Mouse (Mus musculus) hindbrain, embryonic 15.5 days (tissue): ENCODE data around the gene Nav1. TPM values are rescaled to one million over a fixed set of nuclear protein-coding genes. Genes with fewer than 3 reads are reported as not detected.

ENCODE experiments used
- ATAC-seq: fragments of 200-750 bp; cut with Nextera tagmentation; 2 replicates; pipeline ENCODE4 v1.8.0; 2017; ENCODE audit warnings: low read depth, moderate number of reproducible peaks, moderate TSS enrichment; ENCODE audit not compliant: low FRiP score
- H3K27ac ChIP-seq: fragments of 300-500 bp; sonication (generic); replicated peaks from 2 replicates; pipeline ENCODE4 v1.5.1; 2015; ENCODE audit warnings: mild to moderate bottlenecking, inconsistent platforms
- H3K27me3 ChIP-seq: fragments of 300-500 bp; sonication (generic); 2 replicates; pipeline ENCODE4 v1.6.1; 2015; ENCODE audit warnings: control low read depth, inconsistent platforms
- H3K36me3 ChIP-seq: fragments of 300-500 bp; sonication (generic); 2 replicates; pipeline ENCODE4 v1.6.1; 2015; ENCODE audit warnings: control low read depth, inconsistent platforms
- H3K4me1 ChIP-seq: fragments of 300-500 bp; sonication (generic); replicated peaks from 2 replicates; pipeline ENCODE4 v1.6.1; 2015; ENCODE audit warnings: control low read depth, inconsistent platforms
- H3K4me2 ChIP-seq: fragments of 300-500 bp; sonication (generic); 2 replicates; pipeline ENCODE4 v1.6.1; 2015; ENCODE audit warnings: moderate library complexity, mild to moderate bottlenecking, inconsistent platforms
- H3K4me3 ChIP-seq: fragments of 300-500 bp; sonication (generic); 2 replicates; pipeline ENCODE4 v1.5.1; 2015; ENCODE audit warnings: mild to moderate bottlenecking, inconsistent platforms
- H3K9ac ChIP-seq: fragments of 300-500 bp; sonication (generic); 2 replicates; pipeline ENCODE4 v1.6.1; 2015; ENCODE audit warnings: inconsistent platforms
- H3K9me3 ChIP-seq: fragments of 300-500 bp; sonication (generic); 2 replicates; pipeline ENCODE4 v1.6.1; 2016; ENCODE audit warnings: control low read depth, inconsistent platforms
- WGBS: fragments of 180-500 bp; shearing (Covaris S2); methylation state at CpG from one replicate; pipeline ENCODE4 v1.1.7; 2015; 5-methylcytosine and 5-hydroxymethylcytosine counted together
- polyA plus RNA-seq: library from polyadenylated mRNA; unstranded; fragments of >200 nt; fragmentation: Nextera tagmentation; extraction: Ambion mirVana; gene quantifications from 2 replicates; pipeline ENCODE4 v1.2.1, GENCODE M21; 2015

The Nav1 gene
- polyA plus RNA-seq, 1 experiment from 2014 or later: 51.3 TPM

- Histone ChIP-seq H3K4me2 (no peak overlapping the region), H3K9ac (no peak overlapping the region), H3K4me3 (no peak overlapping the region), H3K27me3 (no peaks in the 10 kb centered on the region), H3K9me3 (no peaks in the 10 kb centered on the region), H3K27ac (no peak overlapping the region), H3K36me3 (no peaks in the 10 kb centered on the region), H3K4me1 (peaks cover 88% of the 10 kb centered on the region)
- no peak for ATAC-seq
- WGBS: 36% methylated on average over 6 of the region's 6 CpGs
These were observed 49.1 kb downstream of the Nav1 start for GRCm38 (mm10) chr1:135557976-135558375.

- WGBS: 83% methylated on average over 8 of the region's 8 CpGs
- no peak overlapping the region for H3K4me2 ChIP-seq
- ATAC-seq: no peak
- peaks cover 82% of the 10 kb centered on the region for H3K4me1 ChIP-seq
- no peaks in the 10 kb centered on the region for H3K9me3 ChIP-seq
- no peak overlapping the region for H3K9ac ChIP-seq
- no peak overlapping the region; the same call in 1 of the 2 replicates for H3K27ac ChIP-seq
- H3K27me3 ChIP-seq: no peaks in the 10 kb centered on the region
- no peak overlapping the region for H3K4me3 ChIP-seq
- no peaks in the 10 kb centered on the region for H3K36me3 ChIP-seq
These were observed 51.2 kb downstream of the Nav1 start for GRCm38 (mm10) chr1:135555885-135556284.

GRCm38 (mm10) chr1:135554632-135555260 is 52.3 kb downstream of the Nav1 start:
- Histone ChIP-seq H3K9me3 (no peaks in the 10 kb centered on the region), H3K27me3 (no peaks in the 10 kb centered on the region), H3K4me3 (no peak overlapping the region), H3K4me1 (peaks cover 77% of the 10 kb centered on the region), H3K9ac (no peak overlapping the region), H3K4me2 (peak overlapping the region; percentile 9; the same call in 1 of the 2 replicates), H3K27ac (no peak overlapping the region; the same call in 1 of the 2 replicates), H3K36me3 (no peaks in the 10 kb centered on the region)
- WGBS: 17% methylated on average over 17 of the region's 17 CpGs
- ATAC-seq: no peak

- Histone ChIP-seq H3K4me1 (peaks cover 83% of the 10 kb centered on the region), H3K9ac (no peak overlapping the region)
These were observed 53.5 kb downstream of the Nav1 start for GRCm38 (mm10) chr1:135553615-135554014.

GRCm38 (mm10) chr1:135553154-135553553 is 53.9 kb downstream of the Nav1 start:
- Histone ChIP-seq H3K4me1 (peaks cover 83% of the 10 kb centered on the region), H3K9me3 (no peaks in the 10 kb centered on the region), H3K36me3 (no peaks in the 10 kb centered on the region), H3K4me3 (no peak overlapping the region), H3K4me2 (no peak overlapping the region), H3K27ac (no peak overlapping the region), H3K9ac (no peak overlapping the region), H3K27me3 (no peaks in the 10 kb centered on the region)
- 41% methylated on average over 4 of the region's 4 CpGs for WGBS
- ATAC-seq: no peak

More at GRCm38 (mm10) chr1:135553615-135554014, 53.5 kb downstream of the Nav1 start:
- no peak for ATAC-seq
- 39% methylated on average over 4 of the region's 4 CpGs for WGBS
- H3K4me3 ChIP-seq: no peak overlapping the region
- H3K9me3 ChIP-seq: no peaks in the 10 kb centered on the region
- H3K36me3 ChIP-seq: no peaks in the 10 kb centered on the region
- no peak overlapping the region for H3K27ac ChIP-seq
- no peaks in the 10 kb centered on the region for H3K27me3 ChIP-seq
- no peak overlapping the region for H3K4me2 ChIP-seq

- Histone ChIP-seq H3K27ac (no peak overlapping the region), H3K27me3 (no peaks in the 10 kb centered on the region), H3K36me3 (no peaks in the 10 kb centered on the region), H3K4me1 (peaks cover 71% of the 10 kb centered on the region), H3K4me3 (no peak overlapping the region), H3K4me2 (no peak overlapping the region), H3K9ac (no peak overlapping the region), H3K9me3 (no peaks in the 10 kb centered on the region)
- 40% methylated on average over 3 of the region's 3 CpGs for WGBS
- no peak for ATAC-seq
These were observed 56.2 kb downstream of the Nav1 start for GRCm38 (mm10) chr1:135550886-135551285.

- ATAC-seq: peak; percentile 13
- Histone ChIP-seq H3K9ac (no peak overlapping the region), H3K4me1 (peaks cover 67% of the 10 kb centered on the region)
These were observed 58.3 kb downstream of the Nav1 start for GRCm38 (mm10) chr1:135548750-135549149.

GRCm38 (mm10) chr1:135546099-135546498 is 61.0 kb downstream of the Nav1 start:
- H3K36me3 ChIP-seq: no peaks in the 10 kb centered on the region
- no peaks in the 10 kb centered on the region for H3K27me3 ChIP-seq
- no peak overlapping the region for H3K4me2 ChIP-seq
- WGBS: 56% methylated on average over 5 of the region's 5 CpGs
- peaks cover 65% of the 10 kb centered on the region for H3K4me1 ChIP-seq
- H3K9ac ChIP-seq: no peak overlapping the region
- no peak for ATAC-seq
- no peak overlapping the region for H3K4me3 ChIP-seq
- H3K9me3 ChIP-seq: no peaks in the 10 kb centered on the region
- no peak overlapping the region for H3K27ac ChIP-seq

More at GRCm38 (mm10) chr1:135548750-135549149, 58.3 kb downstream of the Nav1 start:
- Histone ChIP-seq H3K4me3 (no peak overlapping the region), H3K27me3 (no peaks in the 10 kb centered on the region), H3K27ac (peak overlapping the region; percentile 39), H3K4me2 (no peak overlapping the region), H3K9me3 (no peaks in the 10 kb centered on the region), H3K36me3 (no peaks in the 10 kb centered on the region)
- 45% methylated on average over 9 of the region's 9 CpGs for WGBS

- no peak overlapping the region for H3K4me2 ChIP-seq
- peaks cover 58% of the 10 kb centered on the region for H3K4me1 ChIP-seq
- WGBS: 39% methylated on average over 16 of the region's 16 CpGs
These were observed 62.5 kb downstream of the Nav1 start for GRCm38 (mm10) chr1:135544504-135545146.

GRCm38 (mm10) chr1:135542841-135543810 is 64.0 kb downstream of the Nav1 start:
- no peaks in the 10 kb centered on the region for H3K9me3 ChIP-seq
- H3K9ac ChIP-seq: no peak overlapping the region
- 0 out of 2 replicates have a peak overlapping the region, but pooled peaks have one; percentile 41 for H3K27ac ChIP-seq
- H3K27me3 ChIP-seq: no peaks in the 10 kb centered on the region
- H3K4me3 ChIP-seq: no peak overlapping the region
- no peaks in the 10 kb centered on the region for H3K36me3 ChIP-seq
- peaks cover 43% of the 10 kb centered on the region for H3K4me1 ChIP-seq
- no peak for ATAC-seq
- H3K4me2 ChIP-seq: no peak overlapping the region
- 43% methylated on average over 12 of the region's 12 CpGs for WGBS

More at GRCm38 (mm10) chr1:135544504-135545146, 62.5 kb downstream of the Nav1 start:
- H3K27ac ChIP-seq: peak overlapping the region; percentile 32
- no peaks in the 10 kb centered on the region for H3K36me3 ChIP-seq
- peak; percentile 29; the same call in 1 of the 2 replicates for ATAC-seq
- H3K27me3 ChIP-seq: no peaks in the 10 kb centered on the region
- no peak overlapping the region for H3K4me3 ChIP-seq
- H3K9ac ChIP-seq: no peak overlapping the region
- no peaks in the 10 kb centered on the region for H3K9me3 ChIP-seq

GRCm38 (mm10) chr1:135542080-135542479 is 65.0 kb downstream of the Nav1 start:
- Histone ChIP-seq H3K36me3 (no peaks in the 10 kb centered on the region), H3K27ac (no peak overlapping the region), H3K27me3 (no peaks in the 10 kb centered on the region), H3K4me3 (no peak overlapping the region), H3K9me3 (no peaks in the 10 kb centered on the region), H3K9ac (no peak overlapping the region), H3K4me2 (no peak overlapping the region), H3K4me1 (peaks cover 41% of the 10 kb centered on the region)
- WGBS: 85% methylated on average over 9 of the region's 9 CpGs
- no peak for ATAC-seq
